Comparison of ENCODE assay signal across 8 mouse cellular contexts in the genomic region with DNA sequence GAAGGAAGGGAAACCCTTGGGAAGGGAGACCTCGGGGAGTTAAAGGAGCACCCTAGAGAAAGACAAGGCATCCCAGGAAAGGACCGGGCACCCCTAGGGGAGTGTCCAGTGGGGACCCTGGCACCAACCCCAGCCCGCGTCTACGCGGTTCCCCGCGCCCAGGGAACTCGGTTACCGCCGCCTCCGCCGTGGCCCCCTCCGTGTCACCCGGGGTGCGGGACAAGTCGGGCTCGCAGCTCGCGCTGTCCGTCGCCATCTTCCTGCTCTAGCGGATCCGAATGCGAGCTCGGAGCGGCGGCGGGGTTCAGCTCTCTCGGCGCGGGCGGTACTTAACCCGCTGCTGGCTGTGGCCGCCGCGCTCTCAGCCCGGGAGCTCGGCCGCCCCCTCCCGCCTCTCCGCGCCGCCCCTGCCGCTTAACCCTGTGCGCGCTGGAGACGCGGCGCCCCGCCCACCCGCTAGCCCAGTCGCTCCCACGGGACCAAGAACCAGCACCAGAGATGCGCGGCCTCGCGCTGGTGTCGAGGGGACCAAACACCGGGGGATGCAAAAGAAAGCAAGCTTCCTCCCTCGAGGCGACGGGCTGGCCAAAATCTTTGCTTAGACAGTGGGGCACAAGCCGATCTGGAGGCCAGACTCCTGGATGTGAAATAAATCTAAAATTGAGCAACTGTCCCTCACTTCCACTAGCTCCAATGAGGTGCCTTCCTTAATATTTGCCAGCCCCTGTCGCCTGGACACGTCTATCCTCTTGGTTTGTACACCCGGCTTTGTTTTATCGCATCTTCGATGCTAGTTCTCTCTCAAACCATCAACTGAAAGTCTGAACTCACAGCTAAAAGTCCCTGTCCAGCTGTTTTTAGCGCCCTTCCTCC. TPM values are rescaled to one million over a fixed set of nuclear protein-coding genes. Genes with fewer than 3 reads are reported as not detected.
A peak's percentile ranks its signal among the peaks of the same experiment; 100 is the strongest.
DNase-seq lines count a peak whose midpoint lies in the region; ATAC-seq lines count a peak whose summit lies in the region.

Gene Cttnbp2, minus strand, starts transcription at position 364 of the 873 bp plus-strand sequence.

- peak within 1 kb of the TSS; percentile 90 for H3K27ac ChIP-seq in hindbrain, embryonic 10.5 days
- H3K27ac ChIP-seq in lung, embryonic 16.5 days (ENCODE audit: low read length) = peak within 1 kb of the TSS; percentile 20; the same call in 1 of the 2 replicates

- peak; percentile 97 for ATAC-seq in lung, embryonic 16.5 days (ENCODE audit: low read depth)

- peak within 1 kb of the TSS; percentile 95 for H3K4me2 ChIP-seq in lung, embryonic 16.5 days (ENCODE audit: low read depth, low read length)

- no peaks in the 10 kb centered on the region for H3K9me3 ChIP-seq in hindbrain, embryonic 10.5 days
- H3K9me3 ChIP-seq in lung, embryonic 16.5 days (ENCODE audit: control insufficient read depth, low read length) = no peaks in the 10 kb centered on the region

- peaks cover 15% of the 10 kb centered on the region for H3K27me3 ChIP-seq in hindbrain, embryonic 10.5 days (ENCODE audit: insufficient read depth, poor library complexity, severe bottlenecking)
- peaks cover 5% of the 10 kb centered on the region; the same call in 1 of the 2 replicates for H3K27me3 ChIP-seq in lung, embryonic 16.5 days (ENCODE audit: control insufficient read depth, insufficient read depth, low read depth, low read length)

- H3K4me3 ChIP-seq in hindbrain, embryonic 10.5 days = peak within 1 kb of the TSS; percentile 90
- peak within 1 kb of the TSS; percentile 86 for H3K4me3 ChIP-seq in lung, embryonic 16.5 days (ENCODE audit: low read length)

- H3K9ac ChIP-seq in lung, embryonic 16.5 days (ENCODE audit: low read length) = peak within 1 kb of the TSS; percentile 82

- H3K36me3 ChIP-seq in hindbrain, embryonic 10.5 days = no peaks in the 10 kb centered on the region
- no peaks in the 10 kb centered on the region for H3K36me3 ChIP-seq in lung, embryonic 16.5 days (ENCODE audit: control insufficient read depth, insufficient read depth, low read length)

- WGBS in hindbrain, embryonic 10.5 days = under 1% methylated on average over 70 of the region's 70 CpGs
- under 1% methylated on average over 52 of the region's 70 CpGs for WGBS in lung, embryonic 16.5 days

- H3K4me1 ChIP-seq in hindbrain, embryonic 10.5 days (replicated peaks) = peaks cover 14% of the 10 kb centered on the region
- H3K4me1 ChIP-seq in lung, embryonic 16.5 days (replicated peaks; ENCODE audit: control insufficient read depth, insufficient read depth, low read length) = peaks cover 8% of the 10 kb centered on the region

- DNase-seq in ZHBTc4 (ENCODE audit: low read depth, low spot score) (peak; percentile 84), adipocyte (ENCODE audit: low spot score) (no peak)
- peak; percentile 81 to 88 for DNase-seq in cerebellum, postnatal 10 days
- DNase-seq in frontal cortex, postnatal 14 days (ENCODE audit: low spot score in 2 of 2) = peak; percentile 56 to 73
- peak; percentile 78 for DNase-seq in hindbrain, embryonic 10.5 days (ENCODE audit: low spot score)
- peak; percentile 81 to 83 for DNase-seq in layer of hippocampus, postnatal 14 days (ENCODE audit: low spot score in 2 of 2)
- DNase-seq in retina, postnatal 7 days (ENCODE audit: low read depth, low spot score) = peak; percentile 58

RNA-seq across cellular contexts. Expression of gene Cttnbp2, which starts in this region (rescaled TPM):
- 16.2 and 16.8 TPM in 2 replicates for polyA plus RNA-seq in hindbrain, embryonic 10.5 days (2016; fragmentation: Nextera tagmentation; extraction: Ambion mirVana)
- total RNA-seq in layer of hippocampus, postnatal 14 days (2021) = 100 to 1,000 TPM; 192 to 196 TPM
- 17.2 and 17.6 TPM in 2 replicates for polyA plus RNA-seq in lung, embryonic 16.5 days (2015; fragmentation: Nextera tagmentation; extraction: Ambion mirVana)
